Mouse (Mus musculus) G1E (cell line): ENCODE data around the gene Lsm12.

Experiments used
- CTCF ChIP-seq: IDR thresholded peaks from 2 replicates; pipeline ENCODE4 v1.5.1; 2012; ENCODE audit warnings: low read depth, low read length, inconsistent platforms, mixed read lengths
- GATA1 ChIP-seq: IDR thresholded peaks from 2 replicates; pipeline ENCODE4 v1.6.1; 2012; ENCODE audit warnings: borderline replicate concordance, low read length, inconsistent platforms, mixed read lengths
- POLR2AphosphoS5 ChIP-seq: IDR thresholded peaks from 2 replicates; pipeline ENCODE4 v1.6.1; 2012; ENCODE audit warnings: low read depth, low read length, inconsistent platforms; ENCODE audit not compliant: insufficient replicate concordance

GRCm38 (mm10) chr11:102196018-102196797 is 11.1 kb upstream of the Lsm12 start:
- TF ChIP-seq CTCF (no peak), GATA1 (no peak), POLR2AphosphoS5 (no peak)
